Mouse (Mus musculus): ENCODE results near the gene Il12rb1. TPM values are rescaled to one million over a fixed set of nuclear protein-coding genes. Genes with fewer than 3 reads are reported as not detected.

The Il12rb1 gene
- polyA plus RNA-seq, 1 experiment from 2014 or later = not detected

- peak overlapping the region; percentile 97 for H3K27ac ChIP-seq
- peak overlapping the region; percentile 85 for H3K4me2 ChIP-seq
- H3K27me3 ChIP-seq = peaks cover 26% of the 10 kb centered on the region
- ATAC-seq (ENCODE audit: low FRiP score) = peak; percentile 13
- peak overlapping the region; percentile 58 for H3K4me3 ChIP-seq (replicated peaks)
- 1% methylated on average over 24 of the region's 24 CpGs for WGBS
- H3K9me3 ChIP-seq = no peaks in the 10 kb centered on the region
- peaks cover 8% of the 10 kb centered on the region for H3K36me3 ChIP-seq (replicated peaks)
- peaks cover 70% of the 10 kb centered on the region for H3K4me1 ChIP-seq
- H3K9ac ChIP-seq = peak overlapping the region; percentile 74
These were observed 56.5 kb downstream of the Il12rb1 start for GRCm38 (mm10) chr8:70864712-70865221.

- peaks cover 72% of the 10 kb centered on the region for H3K4me1 ChIP-seq
- H3K27me3 ChIP-seq = peaks cover 26% of the 10 kb centered on the region
- H3K27ac ChIP-seq = peak overlapping the region; percentile 97
- H3K4me2 ChIP-seq = peak overlapping the region; percentile 85
- WGBS = under 1% methylated on average over 45 of the region's 46 CpGs
- peak overlapping the region; percentile 58 for H3K4me3 ChIP-seq (replicated peaks)
- H3K9me3 ChIP-seq = no peaks in the 10 kb centered on the region
- peak; percentile 89 for ATAC-seq (ENCODE audit: low FRiP score)
- H3K36me3 ChIP-seq (replicated peaks) = peaks cover 8% of the 10 kb centered on the region
- peak overlapping the region; percentile 74 for H3K9ac ChIP-seq
These were observed 57.2 kb downstream of the Il12rb1 start for GRCm38 (mm10) chr8:70865350-70866000.

GRCm38 (mm10) chr8:70866001-70866520 lies 57.8 kb downstream of the Il12rb1 start:
- peak overlapping the region; percentile 58 for H3K4me3 ChIP-seq (replicated peaks)
- peak overlapping the region; percentile 85 for H3K4me2 ChIP-seq
- ATAC-seq (ENCODE audit: low FRiP score) = peak; percentile 12; the same call in 1 of the 2 replicates
- H3K27ac ChIP-seq = peak overlapping the region; percentile 97
- H3K36me3 ChIP-seq (replicated peaks) = peaks cover 8% of the 10 kb centered on the region
- peaks cover 72% of the 10 kb centered on the region for H3K4me1 ChIP-seq
- peak overlapping the region; percentile 49 for H3K9ac ChIP-seq
- peaks cover 26% of the 10 kb centered on the region for H3K27me3 ChIP-seq
- H3K9me3 ChIP-seq = no peaks in the 10 kb centered on the region
- WGBS = 7% methylated on average over 12 of the region's 12 CpGs

GRCm38 (mm10) chr8:70866566-70866965 lies 58.3 kb downstream of the Il12rb1 start:
- no peak overlapping the region for H3K9ac ChIP-seq
- H3K27me3 ChIP-seq = peaks cover 21% of the 10 kb centered on the region
- 87% methylated on average over 7 of the region's 7 CpGs for WGBS
- no peak overlapping the region for H3K4me3 ChIP-seq (replicated peaks)
- peak overlapping the region; percentile 97 for H3K27ac ChIP-seq
- H3K9me3 ChIP-seq = no peaks in the 10 kb centered on the region
- peaks cover 8% of the 10 kb centered on the region for H3K36me3 ChIP-seq (replicated peaks)
- ATAC-seq (ENCODE audit: low FRiP score) = no peak
- no peak overlapping the region; the same call in 1 of the 2 replicates for H3K4me2 ChIP-seq
- H3K4me1 ChIP-seq = peaks cover 73% of the 10 kb centered on the region

GRCm38 (mm10) chr8:70868559-70869198 lies 60.4 kb downstream of the Il12rb1 start:
- H3K27ac ChIP-seq = peak overlapping the region; percentile 75
- peak overlapping the region; percentile 37 for H3K4me2 ChIP-seq
- H3K4me1 ChIP-seq = peaks cover 64% of the 10 kb centered on the region
- peak overlapping the region; percentile 42; the same call in 1 of the 2 replicates for H3K9ac ChIP-seq
- no peaks in the 10 kb centered on the region for H3K9me3 ChIP-seq
- no peaks in the 10 kb centered on the region for H3K27me3 ChIP-seq
- ATAC-seq (ENCODE audit: low FRiP score) = no peak
- WGBS = 15% methylated on average over 40 of the region's 40 CpGs
- H3K36me3 ChIP-seq (replicated peaks) = peaks cover 8% of the 10 kb centered on the region
- H3K4me3 ChIP-seq (replicated peaks) = peak overlapping the region; percentile 10

GRCm38 (mm10) chr8:70869199-70869571 lies 60.9 kb downstream of the Il12rb1 start:
- H3K9me3 ChIP-seq = no peaks in the 10 kb centered on the region
- H3K4me1 ChIP-seq = peaks cover 59% of the 10 kb centered on the region
- 41% methylated on average over 5 of the region's 5 CpGs for WGBS
- ATAC-seq (ENCODE audit: low FRiP score) = no peak
- no peaks in the 10 kb centered on the region for H3K27me3 ChIP-seq
- peaks cover 8% of the 10 kb centered on the region for H3K36me3 ChIP-seq (replicated peaks)
- peak overlapping the region; percentile 42; the same call in 1 of the 2 replicates for H3K9ac ChIP-seq
- peak overlapping the region; percentile 37 for H3K4me2 ChIP-seq
- peak overlapping the region; percentile 75 for H3K27ac ChIP-seq
- no peak overlapping the region for H3K4me3 ChIP-seq (replicated peaks)

GRCm38 (mm10) chr8:70869601-70870041 lies 61.4 kb downstream of the Il12rb1 start:
- no peak overlapping the region for H3K4me3 ChIP-seq (replicated peaks)
- WGBS = 46% methylated on average over 16 of the region's 16 CpGs
- H3K9ac ChIP-seq = peak overlapping the region; percentile 33; the same call in 1 of the 2 replicates
- H3K27ac ChIP-seq = peak overlapping the region; percentile 75
- H3K36me3 ChIP-seq (replicated peaks) = peaks cover 8% of the 10 kb centered on the region
- peaks cover 55% of the 10 kb centered on the region for H3K4me1 ChIP-seq
- no peaks in the 10 kb centered on the region for H3K9me3 ChIP-seq
- no peak overlapping the region for H3K4me2 ChIP-seq
- no peak for ATAC-seq (ENCODE audit: low FRiP score)
- H3K27me3 ChIP-seq = no peaks in the 10 kb centered on the region

Small RNA genes within 50 kb of the gene (microRNA-seq; reads per million reads assigned to microRNA genes)
- gene Mir7240 = not detected

Other genes starting within 250 kb of the Il12rb1 start
- 101 and 107 TPM in 2 replicates for gene Isyna1, start 214.1 kb upstream of the Il12rb1 start, polyA plus RNA-seq (2016; fragmentation: Nextera tagmentation; extraction: Ambion mirVana)
- 97.4 and 106 TPM in 2 replicates for gene Ssbp4, start 199.6 kb upstream of the Il12rb1 start, polyA plus RNA-seq (2016; fragmentation: Nextera tagmentation; extraction: Ambion mirVana)
- 0.31 and 0.45 TPM in 2 replicates for gene Lrrc25, start 192.3 kb upstream of the Il12rb1 start, polyA plus RNA-seq (2016; fragmentation: Nextera tagmentation; extraction: Ambion mirVana)
- 0.14 TPM in 1 of 2 replicates, not detected in the other for gene Gdf15, start 176.0 kb upstream of the Il12rb1 start, polyA plus RNA-seq (2016; fragmentation: Nextera tagmentation; extraction: Ambion mirVana)
- gene Pgpep1, start 148.1 kb upstream of the Il12rb1 start, polyA plus RNA-seq (2016; fragmentation: Nextera tagmentation; extraction: Ambion mirVana) = 69.3 and 70.4 TPM in 2 replicates
- 259 and 275 TPM in 2 replicates for gene Lsm4, start 135.2 kb upstream of the Il12rb1 start, polyA plus RNA-seq (2016; fragmentation: Nextera tagmentation; extraction: Ambion mirVana)
- 153 and 165 TPM in 2 replicates for gene Jund, start 109.5 kb upstream of the Il12rb1 start, polyA plus RNA-seq (2016; fragmentation: Nextera tagmentation; extraction: Ambion mirVana)
- 0.04 and 0.10 TPM in 2 replicates for gene Iqcn, start 105.0 kb upstream of the Il12rb1 start, polyA plus RNA-seq (2016; fragmentation: Nextera tagmentation; extraction: Ambion mirVana)
- not detected in 2 replicates for gene Gm3336, start 89.9 kb upstream of the Il12rb1 start, polyA plus RNA-seq (2016; fragmentation: Nextera tagmentation; extraction: Ambion mirVana)
- 0.14 and 0.17 TPM in 2 replicates for gene Pde4c, start 84.7 kb upstream of the Il12rb1 start, polyA plus RNA-seq (2016; fragmentation: Nextera tagmentation; extraction: Ambion mirVana)
- 87.8 and 95.4 TPM in 2 replicates for gene Rab3a, start 53.8 kb upstream of the Il12rb1 start, polyA plus RNA-seq (2016; fragmentation: Nextera tagmentation; extraction: Ambion mirVana)
- 33.2 and 34.5 TPM in 2 replicates for gene Mpv17l2, start 47.5 kb upstream of the Il12rb1 start, polyA plus RNA-seq (2016; fragmentation: Nextera tagmentation; extraction: Ambion mirVana)
- gene Pik3r2, start 31.7 kb upstream of the Il12rb1 start, polyA plus RNA-seq (2016; fragmentation: Nextera tagmentation; extraction: Ambion mirVana) = 72.7 and 79.1 TPM in 2 replicates
- gene Mast3, start 3.4 kb upstream of the Il12rb1 start, polyA plus RNA-seq (2016; fragmentation: Nextera tagmentation; extraction: Ambion mirVana) = 14.5 and 16.8 TPM in 2 replicates
- 5.6 and 8.2 TPM in 2 replicates for gene Arrdc2, start 31.3 kb downstream of the Il12rb1 start, polyA plus RNA-seq (2016; fragmentation: Nextera tagmentation; extraction: Ambion mirVana)
- 14.4 and 16.3 TPM in 2 replicates for gene Kcnn1, start 54.8 kb downstream of the Il12rb1 start, polyA plus RNA-seq (2016; fragmentation: Nextera tagmentation; extraction: Ambion mirVana)
- 154 and 159 TPM in 2 replicates for gene Ccdc124, start 65.5 kb downstream of the Il12rb1 start, polyA plus RNA-seq (2016; fragmentation: Nextera tagmentation; extraction: Ambion mirVana)
- gene Slc5a5, start 84.3 kb downstream of the Il12rb1 start, polyA plus RNA-seq (2016; fragmentation: Nextera tagmentation; extraction: Ambion mirVana) = 0.49 and 0.67 TPM in 2 replicates
- gene Rpl18a, start 89.0 kb downstream of the Il12rb1 start, polyA plus RNA-seq (2016; fragmentation: Nextera tagmentation; extraction: Ambion mirVana) = 2,624 and 2,770 TPM in 2 replicates
- gene Map1s, start 97.5 kb downstream of the Il12rb1 start, polyA plus RNA-seq (2016; fragmentation: Nextera tagmentation; extraction: Ambion mirVana) = 61.4 and 61.6 TPM in 2 replicates

Measured in forebrain, embryonic 12.5 days (tissue).